Mouse (Mus musculus) MEL (cell line): ENCODE data around the gene Macf1. TPM values are rescaled to one million over a fixed set of nuclear protein-coding genes. Genes with fewer than 3 reads are reported as not detected.
"Not testable (repeated sequence)": the region's sequence is repeated elsewhere in the genome, so short reads cannot be mapped to it uniquely, and the experiment has no call there.

Experiments
- DNase-seq: peaks from one replicate; pipeline ENCODE4 v3.0.0; 2011; ENCODE audit warnings: low read depth, low spot score
- H3K27ac ChIP-seq: 2 replicates; pipeline ENCODE4 v1.5.1; 2012; ENCODE audit warnings: low read depth, mild to moderate bottlenecking, control low read depth, low read length, moderate library complexity; ENCODE audit not compliant: control insufficient read depth
- H3K27me3 ChIP-seq, 2 experiments: fragments of 150-350 bp in 1 of 2; sonication (generic) in 1 of 2; 2 replicates each; pipeline ENCODE4 v1.6.1; 2012; ENCODE audit warnings: low read length in 2 of 2, mild to moderate bottlenecking in 2 of 2, improper control_type of control experiment in 1 of 2, moderate library complexity in 1 of 2; ENCODE audit not compliant: insufficient read depth in 2 of 2, control insufficient read depth in 1 of 2
- H3K36me3 ChIP-seq, 2 experiments: 2 replicates each; pipeline ENCODE4 v1.6.1; 2012 to 2014; ENCODE audit warnings: low read length in 2 of 2, improper control_type of control experiment in 1 of 2, inconsistent platforms in 1 of 2, mild to moderate bottlenecking in 1 of 2; ENCODE audit not compliant: insufficient read depth in 2 of 2, control insufficient read depth in 1 of 2
- H3K4me1 ChIP-seq, 2 experiments: fragments of 150-350 bp in 1 of 2; sonication (generic) in 1 of 2; 2 replicates each; pipeline ENCODE4 v1.6.1; 2012; ENCODE audit warnings: low read length in 2 of 2, improper control_type of control experiment in 1 of 2, mild to moderate bottlenecking in 1 of 2; ENCODE audit not compliant: insufficient read depth in 2 of 2, control insufficient read depth in 1 of 2
- H3K4me3 ChIP-seq, 2 experiments: fragments of 150-350 bp in 1 of 2; sonication (generic) in 1 of 2; 2 replicates each; pipeline ENCODE4 v1.5.1; 2012; ENCODE audit warnings: low read depth in 2 of 2, low read length in 2 of 2, mild to moderate bottlenecking in 2 of 2, moderate library complexity in 2 of 2, control low read depth in 1 of 2, improper control_type of control experiment in 1 of 2; ENCODE audit not compliant: control insufficient read depth in 1 of 2, insufficient read depth in 1 of 2
- H3K79me2 ChIP-seq: 2 replicates; pipeline ENCODE4 v1.6.1; 2012; ENCODE audit warnings: mild to moderate bottlenecking, low read length, moderate library complexity; ENCODE audit not compliant: control insufficient read depth, poor library complexity, insufficient read depth
- H3K9ac ChIP-seq: 2 replicates; pipeline ENCODE4 v1.6.1; 2012; ENCODE audit warnings: low read depth, mild to moderate bottlenecking, control low read depth, low read length, moderate library complexity; ENCODE audit not compliant: control insufficient read depth, poor library complexity, severe bottlenecking
- H3K9me3 ChIP-seq: fragments of 150-350 bp; sonication (generic); replicated peaks from 2 replicates; pipeline ENCODE4 v1.6.1; 2012; ENCODE audit warnings: mild to moderate bottlenecking, low read length, improper control_type of control experiment, moderate library complexity; ENCODE audit not compliant: insufficient read depth
- CHD1 ChIP-seq: IDR thresholded peaks from 2 replicates; pipeline ENCODE4 v1.6.1; 2012; ENCODE audit warnings: low read depth, mild to moderate bottlenecking, inconsistent platforms, low read length, improper control_type of control experiment
- CTCF ChIP-seq, 3 experiments: IDR thresholded peaks in 2 of 3; conservative IDR thresholded peaks in 1 of 3; 2 replicates each; pipeline ENCODE4 v1.5.1; 2011 to 2012; ENCODE audit warnings: low read length in 3 of 3, low read depth in 2 of 3, mild to moderate bottlenecking in 2 of 3, improper control_type of control experiment in 1 of 3, inconsistent platforms in 1 of 3, mixed read lengths in 1 of 3, moderate library complexity in 1 of 3; ENCODE audit not compliant: control insufficient read depth in 1 of 3, insufficient read depth in 1 of 3, poor library complexity in 1 of 3, severe bottlenecking in 1 of 3
- EP300 ChIP-seq, 2 experiments: IDR thresholded peaks; 2 replicates each; pipeline ENCODE4 v1.6.1; 2011; ENCODE audit warnings: improper control_type of control experiment in 2 of 2, low read length in 2 of 2, low read depth in 1 of 2, mild to moderate bottlenecking in 1 of 2
- GATA1 ChIP-seq: IDR thresholded peaks from 2 replicates; pipeline ENCODE4 v1.6.1; 2011; ENCODE audit warnings: low read depth, low read length, improper control_type of control experiment
- JUND ChIP-seq: IDR thresholded peaks from 2 replicates; pipeline ENCODE4 v1.6.1; 2011; ENCODE audit warnings: low read depth, mild to moderate bottlenecking, improper control_type of control experiment, low read length
- MAFK ChIP-seq: IDR thresholded peaks from 2 replicates; pipeline ENCODE4 v1.6.1; 2011; ENCODE audit warnings: low read depth, mild to moderate bottlenecking, low read length, improper control_type of control experiment, borderline replicate concordance
- MAX ChIP-seq: IDR thresholded peaks from 2 replicates; pipeline ENCODE4 v1.6.1; 2011; ENCODE audit warnings: low read length, improper control_type of control experiment
- MAZ ChIP-seq: IDR thresholded peaks from 2 replicates; pipeline ENCODE4 v1.6.1; 2012; ENCODE audit warnings: low read depth, mild to moderate bottlenecking, inconsistent platforms, low read length, improper control_type of control experiment
- MEF2A ChIP-seq: IDR thresholded peaks from 2 replicates; pipeline ENCODE4 v1.6.1; 2014; ENCODE audit warnings: low read depth, mild to moderate bottlenecking, inconsistent platforms, low read length, improper control_type of control experiment; ENCODE audit not compliant: poor library complexity, insufficient replicate concordance, severe bottlenecking; ENCODE audit errors: extremely low read depth
- MXI1 ChIP-seq: IDR thresholded peaks from 2 replicates; pipeline ENCODE4 v1.6.1; 2011; ENCODE audit warnings: mild to moderate bottlenecking, low read depth, low read length, improper control_type of control experiment
- MYC ChIP-seq: IDR thresholded peaks from 2 replicates; pipeline ENCODE4 v1.6.1; 2011; ENCODE audit warnings: low read depth, mild to moderate bottlenecking, low read length, improper control_type of control experiment, moderate library complexity
- NELFE ChIP-seq: IDR thresholded peaks from 2 replicates; pipeline ENCODE4 v1.6.1; 2011; ENCODE audit warnings: low read depth, low read length, improper control_type of control experiment
- NRF1 ChIP-seq: IDR thresholded peaks from 2 replicates; pipeline ENCODE4 v1.6.1; 2014; ENCODE audit warnings: low read depth, mild to moderate bottlenecking, inconsistent platforms, low read length, improper control_type of control experiment, moderate library complexity; ENCODE audit not compliant: poor library complexity, insufficient read depth, severe bottlenecking
- POLR2A ChIP-seq, 2 experiments: IDR thresholded peaks; 2 replicates each; pipeline ENCODE4 v1.6.1; 2011 to 2012; ENCODE audit warnings: low read length in 2 of 2, mild to moderate bottlenecking in 2 of 2, control low read depth in 1 of 2, improper control_type of control experiment in 1 of 2, low read depth in 1 of 2, moderate library complexity in 1 of 2; ENCODE audit not compliant: control insufficient read depth in 1 of 2, insufficient read depth in 1 of 2, poor library complexity in 1 of 2
- POLR2AphosphoS5 ChIP-seq: IDR thresholded peaks from 2 replicates; pipeline ENCODE4 v1.6.1; 2012; ENCODE audit warnings: low read depth, borderline replicate concordance, mild to moderate bottlenecking, inconsistent platforms, low read length, moderate library complexity, mixed read lengths
- SIN3A ChIP-seq: IDR thresholded peaks from 2 replicates; pipeline ENCODE4 v1.6.1; 2012; ENCODE audit warnings: low read length, improper control_type of control experiment, inconsistent platforms
- SMC3 ChIP-seq: IDR thresholded peaks from 2 replicates; pipeline ENCODE4 v1.6.1; 2011; ENCODE audit warnings: low read depth, low read length, improper control_type of control experiment
- TAL1 ChIP-seq: IDR thresholded peaks from 2 replicates; pipeline ENCODE4 v1.6.1; 2012; ENCODE audit warnings: mild to moderate bottlenecking, inconsistent platforms, low read length, moderate library complexity, mixed read lengths
- TBP ChIP-seq: IDR thresholded peaks from 2 replicates; pipeline ENCODE4 v1.8.0; 2011; ENCODE audit warnings: low read depth, low read length, improper control_type of control experiment
- TCF12 ChIP-seq: IDR thresholded peaks from 2 replicates; pipeline ENCODE4 v1.6.1; 2014; ENCODE audit warnings: low read depth, mild to moderate bottlenecking, inconsistent platforms, low read length, improper control_type of control experiment, moderate library complexity
- ZC3H11A ChIP-seq: IDR thresholded peaks from 2 replicates; pipeline ENCODE4 v1.6.1; 2012; ENCODE audit warnings: low read depth, mild to moderate bottlenecking, inconsistent platforms, low read length, improper control_type of control experiment
- ZKSCAN1 ChIP-seq: IDR thresholded peaks from 2 replicates; pipeline ENCODE4 v1.6.1; 2012; ENCODE audit warnings: low read depth, mild to moderate bottlenecking, inconsistent platforms, low read length, improper control_type of control experiment, moderate library complexity
- polyA plus RNA-seq, 2 experiments: library from polyadenylated mRNA; stranded (reverse) in 1 of 2; unstranded in 1 of 2; fragments of >175 nt in 1 of 2; fragments of >200 nt in 1 of 2; gene quantifications; 2 replicates each; pipeline versions ENCODE4 v1.2.1 to v1.2.4; 2012; ENCODE audit warnings: low replicate concordance in 2 of 2, low read depth in 1 of 2; ENCODE audit not compliant: insufficient read length in 2 of 2, insufficient read depth in 1 of 2, missing spikeins in 1 of 2
- total RNA-seq: library from RNA; depleted of rRNA; stranded (reverse); fragments of 300-350 nt; gene quantifications from 2 replicates; pipeline ENCODE4 v1.2.3, GENCODE M21; 2012

The Macf1 gene
- total and polyA plus RNA-seq, 3 experiments, result 18.5 to 71.4 (median 60.8) TPM

GRCm38 (mm10) chr4:123446754-123447153, 237.4 kb downstream of the Macf1 start:
- H3K4me1 ChIP-seq, result peaks cover 3 to 6% of the 10 kb centered on the region in 2 experiments
- H3K9ac ChIP-seq, result no peak overlapping the region
- H3K4me3 ChIP-seq, result no peak overlapping the region
- no peak overlapping the region for H3K27ac ChIP-seq
- DNase-seq, result peak; percentile 84
- H3K9me3 ChIP-seq, result no peaks in the 10 kb centered on the region
- no peaks in the 10 kb centered on the region for H3K27me3 ChIP-seq
- peaks cover 4 to 14% of the 10 kb centered on the region in 2 experiments for H3K36me3 ChIP-seq
- TF ChIP-seq MEF2A (no peak), MAX (peak; percentile 62; the same call in 1 of the 2 replicates), SMC3 (no peak), TAL1 (0 out of 2 replicates have a peak, but pooled peaks have one; percentile 38), MAZ (no peak), MYC (peak; percentile 70; the same call in 1 of the 2 replicates), CHD1 (no peak), GATA1 (peak; percentile 74), TBP (no peak), JUND (no peak), SIN3A (peak; percentile 48), POLR2A (IDR thresholded peaks at IDR 0.05; ENCODE audit: control insufficient read depth in 1 of 2, insufficient read depth in 1 of 2, low read depth in 1 of 2, low read length in 2 of 2, poor library complexity in 1 of 2) (no peak), CTCF (IDR thresholded peaks at IDR 0.05 in 2 of 3, conservative IDR thresholded peaks at IDR 0.05 in 1 of 3; ENCODE audit: control insufficient read depth in 1 of 3, insufficient read depth in 1 of 3, low read depth in 2 of 3, low read length in 3 of 3, poor library complexity in 1 of 3, severe bottlenecking in 1 of 3) (no peak), EP300 (IDR thresholded peaks at IDR 0.05; ENCODE audit: low read depth in 1 of 2, low read length in 2 of 2) (peak in 1 of 2 experiments; percentile 33; a peak in 1 of 4 replicates), ZKSCAN1 (no peak), NRF1 (0 out of 2 replicates have a peak, but pooled peaks have one; percentile 19), MXI1 (peak; percentile 77), TCF12 (peak; percentile 32; the same call in 1 of the 2 replicates), POLR2AphosphoS5 (no peak), ZC3H11A (no peak), NELFE (no peak), MAFK (no peak)
- H3K79me2 ChIP-seq, result no peaks in the 10 kb centered on the region

GRCm38 (mm10) chr4:123446221-123446620, 237.9 kb downstream of the Macf1 start:
- H3K27me3 ChIP-seq, result not testable (repeated sequence)
- H3K36me3 ChIP-seq, result peaks cover 4 to 14% of the 10 kb centered on the region in 2 experiments

More at GRCm38 (mm10) chr4:123446221-123446620, 237.9 kb downstream of the Macf1 start:
- not testable (repeated sequence) for H3K9ac ChIP-seq, H3K4me1 ChIP-seq, H3K9me3 ChIP-seq, H3K79me2 ChIP-seq, DNase-seq, H3K27ac ChIP-seq, H3K4me3 ChIP-seq
